Mouse (Mus musculus): ENCODE measurements around the gene Kcnf1. TPM values are rescaled to one million over a fixed set of nuclear protein-coding genes. Genes with fewer than 3 reads are reported as not detected.
"Not testable (repeated sequence)": the region's sequence is repeated elsewhere in the genome, so short reads cannot be mapped to it uniquely, and the experiment has no call there.

Gene Kcnf1
- polyA plus RNA-seq, 1 experiment from 2014 or later: 0.86 TPM

DNA sequence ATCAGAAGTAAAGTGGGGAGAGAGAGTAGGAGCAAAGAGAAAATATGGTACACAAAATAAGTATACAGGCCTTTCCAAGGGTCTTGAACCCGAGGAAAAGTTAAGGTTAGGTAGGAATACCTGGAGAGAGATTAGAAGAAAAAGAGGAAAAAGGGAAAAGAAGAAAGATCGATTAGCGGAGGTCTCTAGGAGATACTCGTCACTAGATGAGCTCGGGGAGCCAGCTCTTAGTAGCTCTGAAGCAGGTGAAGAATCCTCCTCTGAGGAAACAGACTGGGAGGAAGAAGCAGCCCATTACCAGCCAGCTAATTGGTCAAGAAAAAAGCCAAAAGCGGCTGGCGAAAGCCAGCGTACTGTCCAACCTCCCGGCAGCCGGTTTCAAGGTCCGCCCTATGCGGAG lies 53.8 kb downstream of the Kcnf1 start:
- H3K27ac ChIP-seq (replicated peaks; ENCODE audit: low read depth, low read length); H3K36me3 ChIP-seq (replicated peaks; ENCODE audit: control insufficient read depth, insufficient read depth, low read depth, low read length); DNase-seq (ENCODE audit: low spot score); H3K4me1 ChIP-seq (ENCODE audit: control insufficient read depth, insufficient read depth, low read length); H3K9ac ChIP-seq (replicated peaks; ENCODE audit: low read length); H3K9me3 ChIP-seq (replicated peaks; ENCODE audit: control insufficient read depth, low read length); H3K4me3 ChIP-seq (ENCODE audit: low read depth, low read length); H3K4me2 ChIP-seq (ENCODE audit: low read depth, low read length); ATAC-seq (replicated peaks; ENCODE audit: insufficient number of reproducible peaks, low FRiP score, low TSS enrichment, low read depth); H3K27me3 ChIP-seq (ENCODE audit: control insufficient read depth, insufficient read depth, low read length): not testable (repeated sequence)
- WGBS: 96% methylated on average over 4 of the region's 12 CpGs

Other genes with a start within 250 kb of the Kcnf1 start
- gene Pqlc3, start 176.5 kb downstream of the Kcnf1 start, polyA plus RNA-seq (2014; fragmentation: Nextera tagmentation; extraction: Ambion mirVana): 3.8 and 4.9 TPM in 2 replicates
- gene 2410004P03Rik, start 165.2 kb downstream of the Kcnf1 start, polyA plus RNA-seq (2014; fragmentation: Nextera tagmentation; extraction: Ambion mirVana): 0.29 and 1.3 TPM in 2 replicates
- 634 and 647 TPM in 2 replicates for gene Pdia6, start 89.7 kb upstream of the Kcnf1 start, polyA plus RNA-seq (2014; fragmentation: Nextera tagmentation; extraction: Ambion mirVana)
- 0.17 and 0.49 TPM in 2 replicates for gene Atp6v1c2, start 152.5 kb upstream of the Kcnf1 start, polyA plus RNA-seq (2014; fragmentation: Nextera tagmentation; extraction: Ambion mirVana)
- gene Nol10, start 171.6 kb upstream of the Kcnf1 start, polyA plus RNA-seq (2014; fragmentation: Nextera tagmentation; extraction: Ambion mirVana): 32.3 and 37.5 TPM in 2 replicates